Mouse (Mus musculus) left cerebral cortex, adult 11 months (tissue): ENCODE results near the gene Gnptg.
"Not testable (repeated sequence)": the region's sequence is repeated elsewhere in the genome, so short reads cannot be mapped to it uniquely, and the experiment has no call there.

Experiments
- DNase-seq: peaks from one replicate; pipeline ENCODE4 v3.0.0; 2022; ENCODE audit warnings: low spot score

Gnptg gene

GRCm38 (mm10) chr17:25243131-25243780, 3.3 kb upstream of the Gnptg start:
- no peak for DNase-seq

- no peak for DNase-seq
Measured at GRCm38 (mm10) chr17:25235635-25236034, 4.3 kb downstream of the Gnptg start.

DNA sequence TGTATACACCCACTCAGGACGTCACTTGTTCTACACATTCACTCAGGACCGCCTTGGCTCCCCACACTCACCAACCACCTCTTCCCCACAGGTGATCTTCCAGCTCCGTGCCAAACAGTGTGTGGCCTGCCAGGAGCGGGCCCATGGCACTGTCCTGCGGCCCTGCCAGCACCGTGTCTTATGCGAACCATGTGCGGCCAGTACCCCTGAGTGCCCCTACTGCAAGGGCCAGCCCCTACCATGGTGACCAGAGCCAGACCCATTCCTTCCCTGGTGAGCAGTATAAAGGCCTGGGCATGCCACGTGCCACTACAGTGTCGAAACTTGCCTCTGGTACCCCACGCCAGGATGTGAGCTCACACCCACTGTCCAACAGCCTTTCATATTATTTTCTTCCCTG, 8.3 kb downstream of the Gnptg start:
- not testable (repeated sequence) for DNase-seq

- no peak for DNase-seq
Measured at GRCm38 (mm10) chr17:25230700-25231099, 9.2 kb downstream of the Gnptg start.

- DNase-seq = not testable (repeated sequence)
Measured at GRCm38 (mm10) chr17:25230014-25230655, 9.8 kb downstream of the Gnptg start.

DNA sequence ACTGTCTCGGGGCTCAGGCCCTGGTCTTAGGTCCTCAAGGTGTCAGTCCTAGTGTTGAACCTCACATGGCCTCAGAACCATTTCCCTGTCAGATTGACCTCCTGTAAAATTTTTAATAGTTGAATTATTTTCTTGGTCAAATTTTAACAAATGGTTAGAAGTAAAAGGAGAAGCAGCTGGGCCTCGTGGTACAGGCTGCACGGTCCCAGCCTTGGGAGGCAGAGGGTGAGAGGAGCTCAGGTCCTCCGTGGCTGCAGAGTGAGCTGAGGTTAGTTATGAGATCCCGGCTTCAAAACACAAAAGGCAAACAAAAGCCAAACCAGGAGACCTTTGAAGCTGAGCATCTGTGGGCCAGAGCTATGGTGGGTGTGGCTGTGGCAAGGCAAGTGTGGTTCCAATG, 11.9 kb downstream of the Gnptg start:
- no peak for DNase-seq

DNA sequence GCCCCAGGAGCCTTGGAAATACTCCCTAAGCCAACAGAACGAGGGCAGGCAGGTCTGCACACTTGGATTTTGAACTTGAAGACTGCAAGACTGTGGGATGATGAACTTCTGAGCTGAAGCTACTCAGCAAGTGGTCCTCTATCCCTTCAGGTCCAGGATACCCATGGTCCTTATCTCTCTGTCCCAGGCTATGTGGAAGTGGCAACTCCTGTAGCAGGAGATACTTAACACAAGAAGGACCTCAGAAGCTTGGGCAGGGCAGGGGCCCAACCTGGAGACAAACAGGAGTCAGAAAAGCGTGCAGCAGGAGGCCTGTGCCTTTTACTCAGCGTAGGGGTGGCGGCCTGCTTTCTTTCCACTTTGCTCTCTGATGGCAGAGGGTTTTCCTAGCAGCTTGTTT, 14.3 kb downstream of the Gnptg start:
- no peak for DNase-seq

DNA sequence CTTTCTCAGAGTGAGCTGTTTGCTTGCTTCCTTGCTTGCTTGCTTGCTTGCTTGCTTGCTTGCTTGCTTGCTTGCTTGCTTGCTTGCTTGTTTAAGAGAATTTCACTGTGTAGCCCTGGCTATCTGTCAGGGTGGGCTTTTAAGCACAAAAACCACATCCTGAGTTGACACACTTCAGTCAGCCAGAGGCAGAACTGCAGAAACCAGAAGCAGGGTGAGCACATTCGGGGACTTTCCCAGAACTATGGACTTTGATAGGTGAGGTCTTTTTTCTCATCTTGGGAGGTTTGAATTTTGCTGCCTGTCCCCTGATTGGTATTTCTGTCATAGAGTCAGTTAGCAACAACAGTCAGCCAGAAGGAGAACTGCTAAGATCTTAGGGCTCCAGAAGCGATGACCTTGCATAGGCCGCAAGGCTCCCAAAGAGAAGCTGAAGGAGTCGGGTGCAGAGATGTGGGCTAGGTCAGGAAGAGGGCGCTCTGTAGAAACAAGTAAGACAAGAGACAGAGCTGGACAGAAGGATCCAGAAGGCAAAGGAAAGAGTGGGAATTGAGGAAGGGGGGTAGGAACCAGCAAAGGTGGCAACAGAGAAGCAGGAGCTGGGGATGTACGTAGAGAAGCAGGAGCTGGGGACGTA, 15.2 kb downstream of the Gnptg start:
- no peak for DNase-seq

GRCm38 (mm10) chr17:25222951-25223601, 16.8 kb downstream of the Gnptg start:
- no peak for DNase-seq

- DNase-seq = not testable (repeated sequence)
Measured at GRCm38 (mm10) chr17:25222504-25222940, 17.4 kb downstream of the Gnptg start.

GRCm38 (mm10) chr17:25221821-25222503, 18.0 kb downstream of the Gnptg start:
- DNase-seq = peak; percentile 51

- DNase-seq = no peak
Measured at GRCm38 (mm10) chr17:25220746-25221145, 19.2 kb downstream of the Gnptg start.

DNA sequence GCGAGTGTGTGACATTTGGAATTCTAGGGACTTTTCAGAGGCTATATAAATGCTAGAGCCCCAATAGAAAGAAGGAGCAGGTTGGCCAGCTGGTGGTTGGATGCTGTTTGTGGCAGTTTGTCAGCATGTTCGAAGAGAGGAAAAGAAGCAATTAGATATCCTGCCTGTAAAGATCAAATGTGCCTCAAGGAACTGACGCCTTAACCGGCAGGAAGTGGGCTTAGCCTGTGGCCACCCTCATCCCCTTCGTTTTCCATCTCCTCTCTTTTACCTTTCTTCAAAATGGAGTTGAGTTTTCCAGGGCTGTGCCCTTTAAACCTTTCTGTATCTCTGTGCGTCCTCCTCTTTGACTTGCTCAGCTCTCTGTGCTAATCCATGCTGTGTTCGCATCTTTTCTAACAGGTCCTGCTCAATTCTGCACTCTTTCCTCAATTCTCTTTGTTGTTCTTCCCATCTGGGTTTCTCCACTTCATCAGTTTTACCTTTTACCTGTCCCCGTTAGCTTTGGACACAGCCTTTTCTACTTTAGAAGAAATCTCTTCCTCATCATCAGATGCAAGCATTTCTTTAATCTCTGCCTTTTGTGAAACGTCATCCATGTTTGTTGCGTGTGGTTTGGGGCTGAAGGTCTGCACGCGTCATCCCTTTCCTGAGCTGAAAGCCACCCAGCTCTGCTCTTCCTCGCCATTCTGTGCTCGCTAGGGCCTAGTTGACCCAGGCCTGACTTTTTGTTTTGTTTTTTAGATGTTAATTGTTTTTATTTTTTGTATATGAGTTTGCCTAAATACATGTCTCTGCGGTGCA, 20.2 kb downstream of the Gnptg start:
- no peak for DNase-seq

DNA sequence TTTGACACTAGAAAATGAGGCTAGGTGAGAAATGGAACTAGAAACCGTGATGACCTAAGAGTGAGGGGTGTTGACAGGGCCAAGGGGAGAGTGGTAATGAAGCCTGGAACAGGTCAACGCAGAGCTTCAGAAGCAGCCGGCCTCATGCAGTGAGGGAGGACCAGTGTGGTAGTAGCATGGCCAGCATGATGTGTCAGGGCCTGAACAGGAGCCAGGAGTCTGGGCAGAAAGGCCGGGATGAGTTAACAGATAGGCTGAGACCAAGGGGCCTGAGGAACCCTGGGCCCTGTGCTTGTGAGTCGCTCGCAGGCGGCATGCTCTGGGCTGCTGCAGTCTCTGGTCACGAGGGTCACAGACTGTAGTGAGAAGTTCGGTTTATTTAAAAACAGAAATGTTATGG, 21.0 kb downstream of the Gnptg start:
- DNase-seq = no peak

DNA sequence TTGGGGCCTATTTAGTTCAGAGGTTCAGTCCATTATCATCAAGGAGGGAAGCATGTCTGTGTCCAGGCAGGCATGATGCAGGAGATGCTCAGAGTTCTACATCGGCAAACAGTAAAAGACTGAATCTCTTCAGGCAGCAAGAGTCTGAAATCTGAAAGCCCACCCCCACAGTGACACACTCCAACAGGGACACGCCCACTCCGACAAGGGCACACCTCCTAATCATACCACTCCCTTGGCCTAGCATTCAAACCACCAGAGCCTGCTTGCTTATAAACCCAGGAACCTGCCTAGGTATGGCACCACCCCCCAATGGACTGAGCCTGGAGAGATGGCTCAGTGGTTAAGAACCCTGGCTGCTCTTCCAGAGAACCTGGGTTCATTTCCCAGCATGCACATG, 24.5 kb downstream of the Gnptg start:
- DNase-seq = no peak

DNA sequence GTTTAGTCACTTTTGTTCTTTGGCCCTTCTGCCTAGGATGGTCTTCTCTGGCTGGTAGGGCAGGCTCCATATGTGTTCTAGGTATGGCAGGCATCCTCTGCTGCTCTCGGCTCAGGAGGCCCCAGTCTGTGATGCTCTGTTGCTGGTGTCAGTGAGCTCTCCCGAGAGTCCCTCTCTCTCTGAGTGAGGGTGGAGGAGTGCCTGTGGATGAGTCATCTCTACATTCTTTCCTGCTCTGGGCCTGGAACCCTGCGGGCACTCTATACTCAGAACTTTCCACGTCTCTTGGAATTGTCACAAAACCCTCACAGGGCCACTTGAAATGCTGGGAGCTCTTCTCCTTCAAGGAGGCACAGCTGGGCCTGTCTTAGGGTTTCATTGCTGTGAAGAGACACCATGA, 28.2 kb downstream of the Gnptg start:
- DNase-seq = no peak

DNA sequence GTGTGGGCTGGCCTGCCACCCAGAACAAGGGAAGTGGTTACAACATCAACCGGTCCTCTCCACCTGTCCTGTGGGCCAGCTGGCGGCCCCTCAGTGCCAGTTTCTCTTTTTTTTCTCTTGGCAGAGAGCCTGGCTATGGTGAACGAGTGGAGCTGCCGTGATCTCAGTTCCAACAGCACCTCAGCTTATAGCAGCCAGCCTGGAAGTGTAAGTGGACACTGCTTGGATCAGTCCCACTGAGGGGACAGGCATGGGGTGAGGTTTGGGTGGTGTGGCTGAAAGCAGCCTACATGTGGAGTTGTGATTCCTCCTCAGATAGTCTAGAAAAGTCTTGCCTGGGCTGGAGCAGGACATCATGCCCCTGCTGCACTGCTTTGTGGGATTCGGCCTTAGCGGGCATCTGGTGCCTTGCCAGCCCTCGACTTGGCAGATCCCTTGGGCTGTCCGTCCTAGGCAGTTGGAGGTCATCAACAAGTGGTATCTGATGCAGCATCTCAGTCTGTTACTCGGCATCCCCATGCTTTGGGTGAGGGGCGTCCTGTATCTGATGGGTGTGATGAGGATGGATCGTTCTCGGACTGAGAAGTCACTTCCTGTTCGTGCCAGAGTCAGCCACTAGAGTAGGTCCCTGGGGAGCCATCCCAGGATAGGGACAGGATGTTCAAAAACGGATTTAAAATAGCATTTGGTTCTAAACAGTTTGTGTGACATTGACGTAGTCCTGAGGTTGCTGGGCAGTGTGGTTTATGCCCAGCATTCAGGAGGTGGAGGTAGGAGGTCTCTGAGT, 29.1 kb downstream of the Gnptg start:
- DNase-seq = no peak

GRCm38 (mm10) chr17:25210006-25210405, 29.9 kb downstream of the Gnptg start:
- DNase-seq = no peak

GRCm38 (mm10) chr17:25202401-25202800, 37.5 kb downstream of the Gnptg start:
- no peak for DNase-seq

GRCm38 (mm10) chr17:25189091-25189490, 50.8 kb downstream of the Gnptg start:
- DNase-seq = no peak
